ENCODE assay signal across 26 mouse cellular contexts in genomic region chr6:146966446-146967019, GRCm38 (mm10). TPM values are rescaled to one million over a fixed set of nuclear protein-coding genes. Genes with fewer than 3 reads are reported as not detected.
DNase-seq lines count a peak whose midpoint lies in the region; ATAC-seq and TF ChIP-seq lines count a peak whose summit lies in the region.
"Had no signal": no experiment of that assay in that cellular context is flagged by ENCODE, and none has a peak within 500 bp of the region (broad histone marks: within the 10 kb centered on the region; RNA-seq: fewer than 3 reads in every experiment).

No protein-coding gene starts in this region.

- 0 out of 2 replicates have a peak, but pooled peaks have one; percentile 9 for ATAC-seq in heart, embryonic 16.5 days (replicated peaks; ENCODE audit: extremely low read depth, insufficient read depth, low FRiP score)
- peak; percentile 39; the same call in 1 of the 2 replicates for ATAC-seq in lung, embryonic 14.5 days (ENCODE audit: insufficient read depth)
- ATAC-seq: CD4-positive, CD25-positive, alpha-beta regulatory T cell, adult 4 months; intestine, embryonic 15.5 days had no signal

- TF ChIP-seq CTCF in lung, embryonic 14.5 days (IDR thresholded peaks at IDR 0.05; ENCODE audit: low read depth): no peak

- no peak overlapping the region for H3K27ac ChIP-seq in heart, embryonic 16.5 days (ENCODE audit: low read length)
- H3K27ac ChIP-seq in lung, embryonic 14.5 days (ENCODE audit: low read depth): no peak overlapping the region
- H3K27ac ChIP-seq: forebrain, embryonic 12.5 days; hindbrain, embryonic 14.5 days; intestine, embryonic 15.5 days; kidney, embryonic 15.5 days; liver, embryonic 13.5 days; midbrain, embryonic 10.5 days; neural tube, embryonic 12.5 days; stomach, embryonic 15.5 days had no signal

- H3K4me2 ChIP-seq in heart, embryonic 16.5 days (ENCODE audit: low read depth, low read length): no peak overlapping the region
- H3K4me2 ChIP-seq in lung, embryonic 14.5 days: no peak overlapping the region
- H3K4me2 ChIP-seq: forebrain, embryonic 12.5 days; hindbrain, embryonic 14.5 days; intestine, embryonic 15.5 days; kidney, embryonic 15.5 days; liver, embryonic 13.5 days; neural tube, embryonic 12.5 days; stomach, embryonic 15.5 days had no signal

- H3K36me3 ChIP-seq in heart, embryonic 16.5 days (ENCODE audit: control insufficient read depth, insufficient read depth): no peaks in the 10 kb centered on the region
- H3K36me3 ChIP-seq in lung, embryonic 14.5 days (ENCODE audit: insufficient read depth): no peaks in the 10 kb centered on the region
- H3K36me3 ChIP-seq: forebrain, embryonic 12.5 days; G1E; intestine, embryonic 15.5 days; kidney, embryonic 15.5 days; liver, embryonic 13.5 days; midbrain, embryonic 10.5 days; neural tube, embryonic 12.5 days; stomach, embryonic 15.5 days had no signal

- no peak overlapping the region for H3K9ac ChIP-seq in heart, embryonic 16.5 days (ENCODE audit: low read length)
- H3K9ac ChIP-seq in lung, embryonic 14.5 days: no peak overlapping the region
- H3K9ac ChIP-seq: forebrain, embryonic 12.5 days; hindbrain, embryonic 14.5 days; intestine, embryonic 15.5 days; kidney, embryonic 15.5 days; liver, embryonic 13.5 days; neural tube, embryonic 12.5 days; stomach, embryonic 15.5 days had no signal

- intact Hi-C loops in heart, postnatal 36 days (cut with DNase I): no loop called here

- no peaks in the 10 kb centered on the region for H3K27me3 ChIP-seq in heart, embryonic 16.5 days (ENCODE audit: control insufficient read depth, insufficient read depth, low read length)
- H3K27me3 ChIP-seq in lung, embryonic 14.5 days (ENCODE audit: insufficient read depth, low read length): no peaks in the 10 kb centered on the region
- H3K27me3 ChIP-seq: forebrain, embryonic 12.5 days; intestine, embryonic 15.5 days; kidney, embryonic 15.5 days; liver, embryonic 13.5 days; neural tube, embryonic 12.5 days; stomach, embryonic 15.5 days had no signal

- peaks cover 9% of the 10 kb centered on the region for H3K4me1 ChIP-seq in heart, embryonic 16.5 days (ENCODE audit: control insufficient read depth, insufficient read depth, low read length)
- no peaks in the 10 kb centered on the region for H3K4me1 ChIP-seq in lung, embryonic 14.5 days (ENCODE audit: insufficient read depth)
- H3K4me1 ChIP-seq: forebrain, embryonic 12.5 days; midbrain, embryonic 10.5 days; neural tube, embryonic 12.5 days had no signal

- H3K4me3 ChIP-seq in heart, embryonic 16.5 days (ENCODE audit: low read length): no peak overlapping the region
- no peak overlapping the region for H3K4me3 ChIP-seq in lung, embryonic 14.5 days (ENCODE audit: low read depth, low read length)
- H3K4me3 ChIP-seq: forebrain, embryonic 12.5 days; intestine, embryonic 15.5 days; kidney, embryonic 15.5 days; liver, embryonic 13.5 days; midbrain, embryonic 10.5 days; neural tube, embryonic 12.5 days; stomach, embryonic 15.5 days had no signal

- peak; percentile 10 for DNase-seq in embryo, embryonic 10 days (ENCODE audit: low spot score)
- DNase-seq in embryo, embryonic 10.5 days (ENCODE audit: low spot score): no peak
- no peak for DNase-seq in heart, postnatal 36 days
- DNase-seq in lung, embryonic 14.5 days: no peak
- DNase-seq in lung, postnatal 14 days: no peak
- peak; percentile 24 to 34 for DNase-seq in lung, postnatal 4 days
- no peak for DNase-seq in gastrocnemius, adult 8-10 months (ENCODE audit: low spot score in 2 of 2)
- DNase-seq: cerebellum, adult 8-10 months; liver, embryonic 13.5 days; thymus, postnatal 25 days had no signal

- 55% methylated on average over 12 of the region's 12 CpGs for WGBS in heart, embryonic 16.5 days
- 33% methylated on average over 12 of the region's 12 CpGs for WGBS in lung, embryonic 14.5 days

- H3K9me3 ChIP-seq in heart, embryonic 16.5 days (replicated peaks; ENCODE audit: control insufficient read depth, low read length): no peaks in the 10 kb centered on the region
- no peaks in the 10 kb centered on the region for H3K9me3 ChIP-seq in lung, embryonic 14.5 days (ENCODE audit: low read depth, low read length)
- H3K9me3 ChIP-seq: forebrain, embryonic 12.5 days; G1E; intestine, embryonic 15.5 days; kidney, embryonic 15.5 days; liver, embryonic 13.5 days; midbrain, embryonic 10.5 days; neural tube, embryonic 12.5 days; stomach, embryonic 15.5 days had no signal

RNA-seq across cellular contexts. Expression of gene 1700034J05Rik, which starts 12.3 kb away (rescaled TPM):
- 0.09 and 0.12 TPM in 2 replicates for polyA plus RNA-seq in heart, embryonic 16.5 days (2015; fragmentation: Nextera tagmentation; extraction: Ambion mirVana)
- not detected for total RNA-seq in heart, postnatal 36 days (2021)
- polyA plus RNA-seq in lung, embryonic 14.5 days (2014; fragmentation: Nextera tagmentation; extraction: Ambion mirVana): 0.21 and 0.39 TPM in 2 replicates
- not detected for total RNA-seq in gastrocnemius, adult 8-10 months (2022)
- total RNA-seq: adrenal gland, postnatal 4 days; common myeloid progenitor, adult 5-6 weeks; gastrocnemius, postnatal 4 days; layer of hippocampus, postnatal 25 days; left cerebral cortex, postnatal 25 days had no signal
- polyA plus RNA-seq: CD4-positive, CD25-positive, alpha-beta regulatory T cell, adult 4 months; forebrain, embryonic 12.5 days; G1E; liver, embryonic 13.5 days; spleen, adult 2 months had no signal

Comparison
In these comparisons a context has a peak if more than half of its experiments do, and no peak if none do; other contexts are left out.
1. DNase-seq: peak in embryo, embryonic 10 days (single experiment) and lung, postnatal 4 days (2 of 2); none in embryo, embryonic 10.5 days (single experiment), heart, postnatal 36 days (0 of 2), lung, embryonic 14.5 days (single experiment), lung, postnatal 14 days (single experiment) and gastrocnemius, adult 8-10 months (0 of 2).